Mouse (Mus musculus): ENCODE results near the gene Eef1akmt2.

DNA sequence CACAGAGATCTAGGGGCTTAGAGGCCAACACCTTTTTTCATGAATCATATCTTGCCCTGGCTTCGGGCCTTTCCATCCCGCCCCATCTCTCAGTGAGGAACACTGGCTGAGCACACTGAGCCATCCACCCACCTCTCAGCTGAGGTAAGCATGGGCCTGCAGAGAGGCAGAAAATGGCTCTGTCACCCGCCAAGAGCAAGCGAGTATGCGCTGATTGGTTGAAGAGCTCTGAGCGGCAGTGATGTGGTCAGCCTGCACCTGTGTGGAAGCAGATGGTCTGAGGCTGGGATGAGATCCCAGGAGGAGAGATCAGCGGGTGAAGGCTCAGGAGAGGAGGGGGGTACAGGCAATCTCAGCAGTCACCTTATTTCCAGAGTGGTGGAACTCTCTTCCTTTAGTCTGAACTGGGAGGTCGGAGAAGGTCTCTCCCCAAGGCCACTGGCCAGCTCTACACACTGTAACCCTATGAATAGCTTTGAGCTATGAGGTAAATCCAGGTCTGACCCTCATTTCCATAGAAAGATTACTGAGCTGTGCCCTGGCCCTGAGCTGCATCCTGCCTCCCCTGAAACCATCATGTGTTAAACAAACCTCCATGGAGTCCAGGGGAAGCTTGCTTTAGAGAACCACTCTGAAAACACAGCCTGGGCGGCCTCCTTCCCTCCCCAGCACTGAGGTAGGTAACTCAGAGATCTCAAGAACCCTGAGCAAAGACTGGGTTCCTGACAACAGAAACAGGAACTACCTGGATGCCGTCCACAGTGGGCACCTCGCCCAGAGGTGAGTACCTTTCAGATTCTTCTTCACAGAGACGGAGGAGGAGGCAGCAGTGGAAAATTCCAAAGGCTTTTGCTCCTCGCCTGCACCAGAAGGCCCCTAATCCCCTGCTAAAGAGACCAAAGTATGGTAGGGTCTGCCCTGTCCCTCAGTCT, 45.3 kb downstream of the Eef1akmt2 start:
- TF ChIP-seq CTCF (IDR thresholded peaks at IDR 0.05; ENCODE audit: control insufficient read depth, insufficient read depth, low read length) = no peak
- no peak for TF ChIP-seq POLR2A (IDR thresholded peaks at IDR 0.05; ENCODE audit: borderline replicate concordance, control insufficient read depth, low read depth, low read length)
